Mouse (Mus musculus): ENCODE results near the gene Ints6. TPM values are rescaled to one million over a fixed set of nuclear protein-coding genes. Genes with fewer than 3 reads are reported as not detected.

Gene Ints6
- polyA plus RNA-seq, 1 experiment from 2014 or later, result 24.8 TPM

DNA sequence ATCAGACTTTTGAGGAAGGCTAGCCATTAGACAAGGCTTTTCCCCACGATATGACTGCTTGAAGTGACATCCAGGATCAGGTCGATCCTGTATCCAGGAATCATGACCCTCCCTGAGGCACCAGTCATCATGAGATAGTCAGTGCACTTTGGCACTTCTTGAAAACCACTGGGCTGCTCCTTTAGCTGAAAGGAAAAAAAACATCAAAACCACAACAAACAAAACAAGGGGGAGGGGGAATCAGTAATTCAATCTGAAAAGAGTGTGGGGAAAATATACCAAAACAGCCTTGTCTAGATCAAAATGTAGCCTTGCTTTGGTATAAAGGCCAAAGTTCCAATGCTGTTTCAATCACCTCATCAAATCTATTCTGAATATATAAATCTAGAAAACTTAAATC lies 27.3 kb downstream of the Ints6 start:
- Histone ChIP-seq H3K27ac (replicated peaks) (no peak overlapping the region), H3K9me3 (no peaks in the 10 kb centered on the region), H3K4me3 (no peak overlapping the region), H3K9ac (replicated peaks) (no peak overlapping the region), H3K4me1 (no peaks in the 10 kb centered on the region), H3K27me3 (no peaks in the 10 kb centered on the region), H3K4me2 (replicated peaks) (no peak overlapping the region), H3K36me3 (peaks cover 16% of the 10 kb centered on the region)
- 84% methylated on average over 2 of the region's 2 CpGs for WGBS
- ATAC-seq (ENCODE audit: low FRiP score, low read depth), result no peak

DNA sequence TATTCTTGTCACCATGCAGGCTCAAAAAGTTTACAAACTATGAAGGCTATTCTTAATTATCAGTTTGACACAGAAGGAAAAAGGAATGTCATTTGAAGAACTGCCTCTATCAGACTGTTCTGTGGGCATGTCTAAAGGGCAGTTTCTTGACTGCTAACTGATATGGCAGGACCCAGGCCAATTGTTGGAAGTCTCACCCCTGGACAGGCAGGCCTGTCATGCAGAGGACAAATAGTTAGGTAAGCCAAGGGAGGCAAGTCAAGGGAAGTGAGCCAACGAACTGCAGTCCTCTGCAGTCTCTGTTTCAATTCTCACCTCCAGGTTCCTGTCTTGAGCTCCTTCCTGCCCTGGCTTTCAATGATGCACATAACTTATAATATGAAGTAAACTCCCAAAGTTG lies 29.1 kb downstream of the Ints6 start:
- Histone ChIP-seq H3K27ac (replicated peaks) (no peak overlapping the region), H3K36me3 (peaks cover 16% of the 10 kb centered on the region), H3K4me3 (no peak overlapping the region), H3K9ac (replicated peaks) (no peak overlapping the region), H3K9me3 (no peaks in the 10 kb centered on the region), H3K4me1 (no peaks in the 10 kb centered on the region), H3K4me2 (replicated peaks) (no peak overlapping the region), H3K27me3 (no peaks in the 10 kb centered on the region)
- whole genome bisulfite sequencing, result 75% methylated on average over 1 of the region's 1 CpGs
- no peak for ATAC-seq (ENCODE audit: low FRiP score, low read depth)

DNA sequence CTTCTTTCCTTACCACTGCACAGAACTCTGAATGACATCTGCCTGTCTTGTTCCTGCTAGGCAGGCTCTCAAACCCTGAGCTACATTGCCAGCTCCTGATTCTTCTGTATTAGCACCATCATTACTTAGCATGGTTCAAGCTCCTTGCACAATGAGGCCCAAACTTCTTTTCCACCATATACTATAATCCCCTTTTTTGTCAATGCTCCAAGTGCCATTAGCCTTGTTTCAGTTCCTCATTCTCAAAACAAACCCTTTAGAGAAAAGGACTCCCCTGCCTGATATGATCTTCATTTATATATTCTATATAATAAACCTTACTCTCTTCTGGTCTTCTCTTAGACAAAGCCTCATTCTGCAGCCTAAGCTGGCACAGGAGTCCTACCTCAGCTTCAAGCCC lies 36.4 kb downstream of the Ints6 start:
- no peak overlapping the region for H3K9ac ChIP-seq (replicated peaks)
- no peak overlapping the region for H3K27ac ChIP-seq (replicated peaks)
- H3K36me3 ChIP-seq, result 0 out of 2 replicates have a peak, but pooled peaks cover 3% of the 10 kb centered on the region
- no peaks in the 10 kb centered on the region for H3K9me3 ChIP-seq
- H3K4me2 ChIP-seq (replicated peaks), result no peak overlapping the region
- H3K4me3 ChIP-seq, result no peak overlapping the region
- no peaks in the 10 kb centered on the region for H3K4me1 ChIP-seq
- ATAC-seq (ENCODE audit: low FRiP score, low read depth), result no peak
- H3K27me3 ChIP-seq, result no peaks in the 10 kb centered on the region

DNA sequence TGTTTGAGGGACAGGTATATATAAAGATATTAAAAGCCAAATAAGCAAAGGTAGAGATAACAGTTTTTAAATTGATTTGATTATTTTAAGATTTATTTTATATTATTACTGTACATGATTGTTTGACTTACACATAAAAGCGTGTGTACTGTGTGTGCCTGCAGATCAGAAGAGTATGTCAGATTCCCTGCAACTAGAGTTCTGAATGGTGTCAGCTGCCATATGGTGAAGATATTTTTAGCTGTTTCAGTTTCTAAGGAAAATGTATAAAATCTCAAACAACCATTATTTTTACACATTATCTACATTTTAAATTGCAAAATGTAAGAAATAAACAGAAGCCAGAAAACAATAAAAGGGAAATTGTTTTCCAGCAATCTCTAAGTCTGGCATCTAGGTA lies 39.3 kb downstream of the Ints6 start:
- Histone ChIP-seq H3K4me2 (replicated peaks) (no peak overlapping the region), H3K9ac (replicated peaks) (no peak overlapping the region), H3K9me3 (no peaks in the 10 kb centered on the region), H3K36me3 (0 out of 2 replicates have a peak, but pooled peaks cover 3% of the 10 kb centered on the region), H3K4me3 (no peak overlapping the region), H3K27ac (replicated peaks) (no peak overlapping the region), H3K27me3 (no peaks in the 10 kb centered on the region), H3K4me1 (no peaks in the 10 kb centered on the region)
- no peak for ATAC-seq (ENCODE audit: low FRiP score, low read depth)
- 89% methylated on average over 1 of the region's 1 CpGs for WGBS

DNA sequence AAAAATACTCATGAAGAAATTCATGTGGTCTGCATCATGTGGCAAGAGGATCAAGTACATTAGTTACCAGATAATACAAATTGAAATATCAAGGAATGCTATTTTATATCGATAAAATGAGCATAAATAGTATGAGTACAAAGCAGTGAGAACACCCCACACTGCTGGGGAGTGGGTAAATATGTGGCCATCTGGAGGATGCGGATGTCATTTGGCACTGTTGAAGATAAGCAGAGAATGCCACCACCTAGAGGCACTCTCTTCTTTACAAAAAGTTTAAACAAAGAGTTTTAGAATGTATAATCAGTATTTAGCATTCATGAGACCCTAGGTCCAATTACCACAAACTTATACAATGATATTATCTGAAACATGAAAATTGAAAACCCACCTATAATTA lies 42.8 kb downstream of the Ints6 start:
- H3K4me3 ChIP-seq, result no peak overlapping the region

DNA sequence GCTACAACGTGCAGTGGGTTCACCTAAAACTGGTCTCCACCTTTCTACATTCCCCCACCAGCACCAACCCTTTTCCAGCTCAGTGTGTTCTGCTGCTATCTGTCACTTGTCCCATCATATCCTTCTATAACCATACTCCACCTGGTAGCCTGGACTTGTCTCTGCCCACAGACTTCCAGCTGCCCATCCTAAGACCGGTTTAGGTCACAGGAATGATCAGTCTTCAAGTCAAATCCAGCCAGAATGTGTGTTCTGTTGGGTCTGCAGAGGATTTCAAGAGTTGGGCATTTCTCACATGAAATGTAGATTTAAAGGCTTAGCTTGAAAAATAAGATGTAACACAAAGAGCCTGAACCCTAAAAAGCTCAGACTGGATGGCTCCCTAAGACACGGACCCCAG lies 87.3 kb downstream of the Ints6 start:
- WGBS, result 84% methylated on average over 3 of the region's 3 CpGs
- no peak overlapping the region for H3K27ac ChIP-seq (replicated peaks)
- ATAC-seq (ENCODE audit: low FRiP score, low read depth), result no peak

More for the DNA sequence above, 42.8 kb downstream of the Ints6 start:
- no peak overlapping the region for H3K9ac ChIP-seq (replicated peaks)
- no peaks in the 10 kb centered on the region for H3K9me3 ChIP-seq
- no peak overlapping the region for H3K27ac ChIP-seq (replicated peaks)
- no peak for ATAC-seq (ENCODE audit: low FRiP score, low read depth)
- peaks cover 25% of the 10 kb centered on the region; the same call in 1 of the 2 replicates for H3K36me3 ChIP-seq
- H3K27me3 ChIP-seq, result no peaks in the 10 kb centered on the region
- H3K4me1 ChIP-seq, result no peaks in the 10 kb centered on the region
- H3K4me2 ChIP-seq (replicated peaks), result no peak overlapping the region
- WGBS, result 86% methylated on average over 2 of the region's 2 CpGs

DNA sequence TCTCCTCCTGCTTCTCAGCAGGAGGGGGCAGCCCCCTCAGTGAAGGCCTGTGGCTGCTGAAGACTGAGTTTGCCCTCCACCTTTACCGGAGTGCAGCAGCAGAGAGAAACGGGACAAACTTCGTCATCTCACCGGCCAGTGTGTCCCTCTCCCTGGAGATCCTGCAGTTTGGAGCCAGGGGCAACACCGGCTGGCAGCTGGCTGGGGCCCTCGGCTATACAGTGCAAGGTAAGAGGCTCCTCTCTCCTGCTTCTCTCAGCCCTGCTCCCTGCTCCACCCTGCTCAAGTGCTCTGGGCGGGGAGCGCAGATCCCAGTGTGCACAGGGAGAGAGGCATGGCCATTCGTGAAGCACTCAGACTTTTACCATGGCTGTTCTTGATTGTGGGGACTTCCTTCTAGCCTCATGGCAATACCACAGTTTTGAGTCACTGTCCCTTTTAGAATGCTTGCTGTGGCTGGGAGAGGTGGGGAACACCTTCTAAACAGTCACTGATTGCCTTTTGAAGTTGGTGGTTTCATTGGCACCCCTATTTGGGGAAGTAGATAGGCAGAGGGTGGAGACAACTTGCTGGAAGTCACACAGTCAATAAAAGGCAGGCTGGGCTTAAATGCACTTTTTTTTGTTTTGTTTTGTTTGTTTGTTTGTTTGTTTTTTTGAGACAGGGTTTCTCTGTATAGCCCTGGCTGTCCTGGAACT lies 95.8 kb downstream of the Ints6 start:
- WGBS, result 49% methylated on average over 9 of the region's 9 CpGs
- no peaks in the 10 kb centered on the region for H3K9me3 ChIP-seq
- no peak overlapping the region for H3K4me2 ChIP-seq (replicated peaks)
- H3K27ac ChIP-seq (replicated peaks), result no peak overlapping the region
- no peaks in the 10 kb centered on the region for H3K4me1 ChIP-seq
- H3K4me3 ChIP-seq, result no peak overlapping the region
- H3K27me3 ChIP-seq, result no peaks in the 10 kb centered on the region
- no peak overlapping the region for H3K9ac ChIP-seq (replicated peaks)
- no peaks in the 10 kb centered on the region for H3K36me3 ChIP-seq
- ATAC-seq (ENCODE audit: low FRiP score, low read depth), result no peak

More for the DNA sequence above, 87.3 kb downstream of the Ints6 start:
- H3K27me3 ChIP-seq, result no peaks in the 10 kb centered on the region
- H3K4me1 ChIP-seq, result no peaks in the 10 kb centered on the region
- H3K4me3 ChIP-seq, result no peak overlapping the region
- no peak overlapping the region for H3K9ac ChIP-seq (replicated peaks)
- H3K4me2 ChIP-seq (replicated peaks), result no peak overlapping the region
- no peaks in the 10 kb centered on the region for H3K9me3 ChIP-seq
- H3K36me3 ChIP-seq, result no peaks in the 10 kb centered on the region

DNA sequence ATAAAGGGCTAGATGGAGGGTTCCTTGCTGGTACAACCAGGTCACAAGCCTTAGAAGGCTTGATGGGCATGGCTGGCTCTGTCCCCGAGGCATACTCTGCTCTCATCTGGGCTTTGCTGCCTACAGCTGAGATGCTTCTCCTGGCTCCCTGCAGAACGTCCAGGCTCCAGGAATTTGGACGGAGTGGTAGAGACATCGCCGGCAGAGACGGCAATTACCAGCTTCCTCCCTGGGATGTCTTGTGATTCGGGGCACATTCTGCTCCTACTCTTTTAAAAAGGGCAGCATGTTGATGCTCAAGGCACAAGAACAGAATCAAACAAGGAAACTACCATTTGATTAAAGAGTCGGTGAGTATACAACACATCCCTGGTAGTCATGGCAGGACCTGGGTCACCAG lies 97.6 kb downstream of the Ints6 start, which contains the start of gene Serpine3:
TSS of gene Serpine3 (plus strand) at position 301 of the 400 bp plus-strand sequence.
- WGBS, result 85% methylated on average over 8 of the region's 8 CpGs
- H3K27me3 ChIP-seq, result no peaks in the 10 kb centered on the region
- no peaks in the 10 kb centered on the region for H3K4me1 ChIP-seq
- no peak within 1 kb of the TSS for H3K4me3 ChIP-seq
- H3K9ac ChIP-seq (replicated peaks), result no peak within 1 kb of the TSS
- no peak within 1 kb of the TSS for H3K4me2 ChIP-seq (replicated peaks)
- ATAC-seq (ENCODE audit: low FRiP score, low read depth), result no peak
- H3K27ac ChIP-seq (replicated peaks), result no peak within 1 kb of the TSS
- H3K9me3 ChIP-seq, result no peaks in the 10 kb centered on the region
- H3K36me3 ChIP-seq, result no peaks in the 10 kb centered on the region

DNA sequence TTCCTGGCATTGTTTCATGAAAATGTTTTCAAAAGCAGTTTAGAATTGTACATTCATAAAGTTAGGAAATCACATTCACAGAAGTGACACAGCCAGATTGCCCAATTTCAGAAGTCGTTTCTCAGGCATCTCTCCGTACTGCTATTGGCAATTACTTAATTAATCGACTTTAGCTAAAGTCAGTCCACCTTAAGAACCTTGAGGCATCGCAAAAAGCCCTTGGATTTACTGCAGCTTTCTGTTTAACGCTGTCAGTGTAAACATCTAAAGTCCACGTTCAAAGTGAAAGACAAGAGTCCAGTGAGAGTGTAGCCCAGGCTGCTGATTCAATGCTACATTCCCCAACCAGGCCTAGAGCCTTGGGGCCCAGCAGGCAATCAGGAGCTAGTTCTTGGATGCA lies 98.6 kb downstream of the Ints6 start:
- H3K4me3 ChIP-seq, result no peak overlapping the region
- no peak overlapping the region for H3K9ac ChIP-seq (replicated peaks)
- no peak overlapping the region for H3K27ac ChIP-seq (replicated peaks)
- no peaks in the 10 kb centered on the region for H3K36me3 ChIP-seq
- H3K27me3 ChIP-seq, result no peaks in the 10 kb centered on the region
- H3K9me3 ChIP-seq, result no peaks in the 10 kb centered on the region
- no peak for ATAC-seq (ENCODE audit: low FRiP score, low read depth)
- no peak overlapping the region for H3K4me2 ChIP-seq (replicated peaks)
- WGBS, result 89% methylated on average over 6 of the region's 6 CpGs
- H3K4me1 ChIP-seq, result no peaks in the 10 kb centered on the region

DNA sequence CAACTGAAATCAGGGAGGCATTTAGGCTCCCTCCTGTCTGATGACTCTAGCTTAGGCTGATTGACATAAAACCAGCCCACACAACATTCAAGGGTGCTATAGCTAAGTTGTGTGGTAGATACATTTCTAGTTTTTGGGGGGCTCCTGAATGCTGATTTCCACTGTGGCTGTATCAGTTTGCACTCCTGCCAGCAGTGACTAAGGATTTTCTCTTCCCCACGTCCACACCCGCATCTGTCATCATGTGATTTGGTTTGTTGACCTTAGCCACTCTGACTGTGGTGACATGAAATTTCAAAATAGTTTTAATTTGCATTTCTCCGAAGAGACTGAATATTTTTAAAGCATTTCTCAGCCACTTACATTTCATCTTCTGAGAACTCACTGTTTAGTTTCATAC lies 103.5 kb downstream of the Ints6 start:
- 87% methylated on average over 3 of the region's 3 CpGs for WGBS
- no peak overlapping the region for H3K27ac ChIP-seq (replicated peaks)

DNA sequence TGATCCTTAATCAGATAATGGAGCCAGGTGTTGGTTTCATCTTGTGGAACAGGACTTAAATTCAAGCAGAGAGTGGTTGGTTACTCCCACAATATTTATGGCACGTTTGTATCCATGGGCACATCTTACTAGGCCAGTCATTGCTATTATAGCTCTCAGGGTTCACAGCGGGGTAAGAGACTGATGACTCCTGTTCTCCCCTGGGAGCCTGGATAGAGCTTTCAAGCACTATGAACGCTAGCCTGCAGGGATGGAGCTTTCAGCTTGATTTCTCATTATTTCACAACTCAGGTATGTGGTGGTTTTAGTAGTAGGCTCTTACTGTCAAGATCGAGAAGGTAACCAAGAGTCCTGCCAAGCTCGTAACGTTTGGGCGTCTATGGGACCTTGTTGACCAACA lies 105.0 kb downstream of the Ints6 start:
- Histone ChIP-seq H3K36me3 (no peaks in the 10 kb centered on the region), H3K4me3 (no peak overlapping the region), H3K4me1 (no peaks in the 10 kb centered on the region), H3K9ac (replicated peaks) (no peak overlapping the region), H3K27ac (replicated peaks) (no peak overlapping the region), H3K27me3 (no peaks in the 10 kb centered on the region), H3K9me3 (no peaks in the 10 kb centered on the region), H3K4me2 (replicated peaks) (no peak overlapping the region)
- WGBS, result 83% methylated on average over 7 of the region's 7 CpGs
- no peak for ATAC-seq (ENCODE audit: low FRiP score, low read depth)

More for the DNA sequence above, 103.5 kb downstream of the Ints6 start:
- ATAC-seq (ENCODE audit: low FRiP score, low read depth), result no peak
- H3K27me3 ChIP-seq, result no peaks in the 10 kb centered on the region
- H3K36me3 ChIP-seq, result no peaks in the 10 kb centered on the region
- H3K9ac ChIP-seq (replicated peaks), result no peak overlapping the region
- H3K4me3 ChIP-seq, result no peak overlapping the region
- no peaks in the 10 kb centered on the region for H3K4me1 ChIP-seq
- H3K4me2 ChIP-seq (replicated peaks), result no peak overlapping the region
- H3K9me3 ChIP-seq, result no peaks in the 10 kb centered on the region

DNA sequence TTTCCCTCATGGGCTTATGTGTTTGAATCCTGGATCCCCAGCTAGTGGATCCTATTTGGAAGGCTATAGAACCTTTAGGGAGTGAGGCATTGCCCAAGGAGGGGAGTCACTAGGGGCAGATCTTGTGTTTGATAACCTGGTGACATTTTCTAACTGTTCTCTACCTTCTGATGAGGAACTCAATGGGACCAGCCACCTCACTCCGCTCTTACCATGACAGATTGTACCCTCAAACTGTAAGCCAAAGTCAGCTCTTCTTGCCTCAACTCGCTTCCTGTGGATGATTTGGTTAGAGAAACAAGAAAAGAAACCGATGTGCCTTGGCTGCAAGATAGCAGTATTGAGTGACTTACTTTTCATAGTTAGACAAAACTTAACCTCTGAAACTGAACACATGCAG lies 109.2 kb downstream of the Ints6 start:
- H3K27ac ChIP-seq (replicated peaks), result no peak overlapping the region

DNA sequence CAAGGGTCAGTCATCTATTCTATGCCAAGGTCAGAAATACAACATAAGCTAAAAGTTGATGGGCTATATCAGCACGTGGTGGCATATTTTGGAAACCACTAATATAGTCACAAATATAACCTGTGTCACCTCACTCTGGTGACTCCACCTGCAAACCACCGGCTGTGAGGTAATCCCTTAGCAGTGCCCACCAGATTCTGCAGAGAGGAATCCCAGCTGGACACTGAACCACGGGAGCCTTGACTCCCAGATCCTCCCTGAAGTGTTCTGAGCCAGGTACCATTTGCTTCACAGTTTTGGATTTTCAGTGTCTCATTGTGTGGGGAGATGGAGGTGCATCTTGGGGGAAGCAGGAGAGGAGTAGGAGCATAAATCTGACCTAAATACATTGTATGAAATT lies 110.6 kb downstream of the Ints6 start:
- H3K27ac ChIP-seq (replicated peaks), result no peak overlapping the region
- H3K4me3 ChIP-seq, result no peak overlapping the region
- no peak for ATAC-seq (ENCODE audit: low FRiP score, low read depth)
- no peak overlapping the region for H3K9ac ChIP-seq (replicated peaks)
- no peak overlapping the region for H3K4me2 ChIP-seq (replicated peaks)
- H3K4me1 ChIP-seq, result no peaks in the 10 kb centered on the region
- 59% methylated on average over 3 of the region's 3 CpGs for WGBS
- no peaks in the 10 kb centered on the region for H3K36me3 ChIP-seq
- H3K27me3 ChIP-seq, result no peaks in the 10 kb centered on the region
- H3K9me3 ChIP-seq, result no peaks in the 10 kb centered on the region

More for the DNA sequence above, 109.2 kb downstream of the Ints6 start:
- Histone ChIP-seq H3K9ac (replicated peaks) (no peak overlapping the region), H3K36me3 (no peaks in the 10 kb centered on the region), H3K27me3 (no peaks in the 10 kb centered on the region), H3K4me3 (no peak overlapping the region), H3K4me2 (replicated peaks) (no peak overlapping the region), H3K9me3 (no peaks in the 10 kb centered on the region), H3K4me1 (no peaks in the 10 kb centered on the region)
- 92% methylated on average over 3 of the region's 3 CpGs for WGBS
- ATAC-seq (ENCODE audit: low FRiP score, low read depth), result no peak
